Mouse (Mus musculus): ENCODE data around the gene Acsm4. TPM values are rescaled to one million over a fixed set of nuclear protein-coding genes. Genes with fewer than 3 reads are reported as not detected.

Gene Acsm4
- polyA plus RNA-seq, 1 experiment, result 0.16 TPM

- no peak for DNase-seq (ENCODE audit: extremely low spot score in 1 of 2, low spot score in 1 of 2)
Observed at GRCm38 (mm10) chr7:119760527-119760951, 70.7 kb downstream of the Acsm4 start, which contains the start of gene Acsm3. Gene Acsm3, plus strand, starts transcription at chr7:119760923.

- DNase-seq (ENCODE audit: extremely low spot score in 1 of 2, low spot score in 1 of 2), result no peak
Observed at GRCm38 (mm10) chr7:119762166-119762697, 72.4 kb downstream of the Acsm4 start.

Other genes with a start within 250 kb of the Acsm4 start
- gene Gp2, start 230.7 kb upstream of the Acsm4 start, polyA plus RNA-seq (2012; rRNA removed), result 0.06 and 0.12 TPM in 2 replicates
- not detected in 2 replicates for gene Umod, start 210.7 kb upstream of the Acsm4 start, polyA plus RNA-seq (2012; rRNA removed)
- 0.50 and 0.92 TPM in 2 replicates for gene Acsm5, start 170.6 kb upstream of the Acsm4 start, polyA plus RNA-seq (2012; rRNA removed)
- gene Pdilt, start 166.5 kb upstream of the Acsm4 start, polyA plus RNA-seq (2012; rRNA removed), result not detected in 2 replicates
- not detected in 2 replicates for gene Acsm2, start 135.7 kb upstream of the Acsm4 start, polyA plus RNA-seq (2012; rRNA removed)
- gene Acsm1, start 83.0 kb upstream of the Acsm4 start, polyA plus RNA-seq (2012; rRNA removed), result not detected in 2 replicates
- gene Thumpd1, start 30.8 kb downstream of the Acsm4 start, polyA plus RNA-seq (2012; rRNA removed), result 35.9 and 36.7 TPM in 2 replicates
- 0.04 and 0.12 TPM in 2 replicates for gene Acsm3, start 70.9 kb downstream of the Acsm4 start, polyA plus RNA-seq (2012; rRNA removed)
- gene Rexo5, start 104.0 kb downstream of the Acsm4 start, polyA plus RNA-seq (2012; rRNA removed), result 2.1 and 5.7 TPM in 2 replicates
- 6.6 and 8.2 TPM in 2 replicates for gene Eri2, start 104.0 kb downstream of the Acsm4 start, polyA plus RNA-seq (2012; rRNA removed)
- gene Lyrm1, start 205.8 kb downstream of the Acsm4 start, polyA plus RNA-seq (2012; rRNA removed), result 17.8 and 19.1 TPM in 2 replicates
- gene Dcun1d3, start 206.3 kb downstream of the Acsm4 start, polyA plus RNA-seq (2012; rRNA removed), result 10.7 and 11.3 TPM in 2 replicates

Data from frontal cortex, adult 2 months (tissue).